Mouse (Mus musculus) forebrain, postnatal 0 days (tissue): ENCODE data around the gene Olfr1371. TPM values are rescaled to one million over a fixed set of nuclear protein-coding genes. Genes with fewer than 3 reads are reported as not detected.

Experiments used
- ATAC-seq: fragments of 200-750 bp; cut with Nextera tagmentation; 2 replicates; pipeline ENCODE4 v1.8.0; 2017; ENCODE audit warnings: mild to moderate bottlenecking, moderate library complexity
- DNase-seq: peaks from one replicate; pipeline ENCODE4 v3.0.0-alpha.2; 2015
- H3K27ac ChIP-seq: fragments of 300-500 bp; sonication (generic); 2 replicates; pipeline ENCODE4 v1.5.1; 2014; ENCODE audit warnings: low read depth, mild to moderate bottlenecking, antibody characterized with exemption, low read length, moderate library complexity, mixed read lengths
- H3K27me3 ChIP-seq: fragments of 300-500 bp; sonication (generic); 2 replicates; pipeline ENCODE4 v1.6.1; 2014; ENCODE audit warnings: mild to moderate bottlenecking, low read length, mixed read lengths; ENCODE audit not compliant: insufficient read depth
- H3K36me3 ChIP-seq: fragments of 300-500 bp; sonication (generic); 2 replicates; pipeline ENCODE4 v1.6.1; 2014; ENCODE audit warnings: mild to moderate bottlenecking, moderate library complexity; ENCODE audit not compliant: insufficient read depth
- H3K4me1 ChIP-seq: fragments of 300-500 bp; sonication (generic); 2 replicates; pipeline ENCODE4 v1.6.1; 2014; ENCODE audit warnings: antibody characterized with exemption; ENCODE audit not compliant: insufficient read depth
- H3K4me2 ChIP-seq: fragments of 300-500 bp; sonication (generic); 2 replicates; pipeline ENCODE4 v1.6.1; 2014; ENCODE audit warnings: low read depth, mild to moderate bottlenecking, moderate library complexity
- H3K4me3 ChIP-seq: fragments of 300-500 bp; sonication (generic); 2 replicates; pipeline ENCODE4 v1.5.1; 2014; ENCODE audit warnings: low read depth, low read length, mixed read lengths
- H3K9ac ChIP-seq: fragments of 300-500 bp; sonication (generic); 2 replicates; pipeline ENCODE4 v1.6.1; 2014; ENCODE audit warnings: mild to moderate bottlenecking
- H3K9me3 ChIP-seq: fragments of 300-500 bp; sonication (generic); 2 replicates; pipeline ENCODE4 v1.6.1; 2016; ENCODE audit warnings: low read length
- CTCF ChIP-seq: sonication (generic); IDR thresholded peaks from 2 replicates; pipeline ENCODE4 v1.5.1; 2016; ENCODE audit warnings: antibody characterized with exemption, control low read depth, low read depth
- WGBS: fragments of 180-500 bp; shearing (Covaris S2); extraction: QIAGEN DNeasy Blood & Tissue Kit; methylation state at CpG from one replicate; pipeline ENCODE4 v1.1.7; 2014; 5-methylcytosine and 5-hydroxymethylcytosine counted together
- polyA plus RNA-seq: library from polyadenylated mRNA; unstranded; fragments of >200 nt; fragmentation: Nextera tagmentation; extraction: Ambion mirVana; gene quantifications from 2 replicates; pipeline ENCODE4 v1.2.1, GENCODE M21; 2015
- total RNA-seq: library from RNA; depleted of rRNA; stranded (reverse); fragments of >200 nt; gene quantifications from 2 replicates; pipeline ENCODE4 v1.2.3, GENCODE M21; 2014

Gene Olfr1371
- total and polyA plus RNA-seq, 2 experiments from 2014 or later: not detected

GRCm38 (mm10) chr11:52233043-52233653 is 19.4 kb upstream of the Olfr1371 start:
- H3K36me3 ChIP-seq: peaks cover 9% of the 10 kb centered on the region
- no peak for TF ChIP-seq CTCF
- ATAC-seq (no peak), DNase-seq (no peak)
- no peaks in the 10 kb centered on the region for H3K27me3 ChIP-seq
- 0 out of 2 replicates have a peak overlapping the region, but pooled peaks have one; percentile 94 for H3K27ac ChIP-seq
- H3K9me3 ChIP-seq: no peaks in the 10 kb centered on the region
- WGBS: 32% methylated on average over 3 of the region's 3 CpGs
- H3K9ac ChIP-seq: peak overlapping the region; percentile 99
- H3K4me3 ChIP-seq: peak overlapping the region; percentile 98
- peaks cover 19% of the 10 kb centered on the region for H3K4me1 ChIP-seq
- peak overlapping the region; percentile 75 for H3K4me2 ChIP-seq

DNA sequence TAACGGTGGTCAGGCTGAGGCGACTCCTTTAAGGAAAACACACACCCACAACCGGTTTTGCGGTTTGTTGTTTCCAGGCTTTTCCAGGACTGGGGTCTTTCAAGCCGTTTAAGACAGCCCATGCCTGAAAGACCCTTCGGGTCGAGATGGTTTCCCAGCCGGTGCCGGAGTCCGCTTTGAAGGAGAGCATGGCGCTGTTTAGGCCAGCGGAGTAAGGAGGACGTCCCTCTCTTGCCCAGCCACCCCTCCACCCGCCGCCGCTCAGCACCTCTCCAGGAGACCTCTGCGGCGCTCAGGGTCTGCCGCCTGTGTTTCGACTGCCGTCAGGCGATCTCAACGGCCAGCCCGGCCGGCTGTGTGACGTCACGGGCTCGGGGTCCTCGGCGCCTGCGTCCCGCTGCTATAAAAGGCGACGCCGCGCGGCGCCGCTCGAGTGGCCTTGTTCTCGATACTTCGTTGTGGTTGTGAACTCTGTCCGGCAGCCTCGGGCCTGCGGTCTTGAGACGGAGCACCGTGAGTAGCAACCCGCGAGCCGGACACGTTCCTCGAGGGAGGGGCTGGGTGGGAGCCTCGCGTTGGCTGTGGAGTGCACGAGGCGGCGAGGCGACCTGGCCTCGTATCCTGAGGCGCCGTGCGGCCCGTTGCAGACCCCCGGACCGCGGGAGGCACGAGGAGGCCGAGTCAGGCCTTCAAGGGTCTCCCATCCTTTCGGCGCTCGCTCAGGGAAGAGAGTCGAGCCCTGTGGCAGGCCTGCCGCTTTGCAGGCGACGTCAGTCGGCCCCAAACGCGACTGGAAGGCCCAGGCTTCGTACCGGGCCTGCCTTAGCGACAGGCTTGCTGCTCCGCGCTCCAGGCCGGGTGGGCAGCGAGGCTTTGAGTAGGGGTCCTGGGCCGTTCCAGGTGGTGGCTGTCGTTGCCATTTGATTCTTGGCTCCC is 18.1 kb upstream of the Olfr1371 start, which contains the start of gene Skp1a:
Gene Skp1a, plus strand, starts transcription at position 390 of the 936 bp plus-strand sequence.
- peak within 1 kb of the TSS; percentile 94 for H3K27ac ChIP-seq
- DNase-seq: peak; percentile 97
- H3K4me2 ChIP-seq: peak within 1 kb of the TSS; percentile 75
- ATAC-seq: peak; percentile 95
- TF ChIP-seq CTCF: peak; percentile 22
- H3K4me3 ChIP-seq: peak within 1 kb of the TSS; percentile 98
- H3K4me1 ChIP-seq: peaks cover 19% of the 10 kb centered on the region
- no peaks in the 10 kb centered on the region for H3K9me3 ChIP-seq
- H3K27me3 ChIP-seq: no peaks in the 10 kb centered on the region
- H3K9ac ChIP-seq: peak within 1 kb of the TSS; percentile 99
- under 1% methylated on average over 83 of the region's 87 CpGs for WGBS
- no peaks in the 10 kb centered on the region for H3K36me3 ChIP-seq

GRCm38 (mm10) chr11:52230694-52231093 is 16.9 kb upstream of the Olfr1371 start:
- Histone ChIP-seq H3K9me3 (no peaks in the 10 kb centered on the region), H3K4me1 (peaks cover 19% of the 10 kb centered on the region), H3K9ac (peak overlapping the region; percentile 99), H3K4me3 (no peak overlapping the region), H3K36me3 (no peaks in the 10 kb centered on the region), H3K27ac (no peak overlapping the region), H3K4me2 (peak overlapping the region; percentile 75), H3K27me3 (no peaks in the 10 kb centered on the region)
- DNase-seq (no peak), ATAC-seq (no peak)
- no peak for TF ChIP-seq CTCF
- WGBS: 55% methylated on average over 5 of the region's 5 CpGs

DNA sequence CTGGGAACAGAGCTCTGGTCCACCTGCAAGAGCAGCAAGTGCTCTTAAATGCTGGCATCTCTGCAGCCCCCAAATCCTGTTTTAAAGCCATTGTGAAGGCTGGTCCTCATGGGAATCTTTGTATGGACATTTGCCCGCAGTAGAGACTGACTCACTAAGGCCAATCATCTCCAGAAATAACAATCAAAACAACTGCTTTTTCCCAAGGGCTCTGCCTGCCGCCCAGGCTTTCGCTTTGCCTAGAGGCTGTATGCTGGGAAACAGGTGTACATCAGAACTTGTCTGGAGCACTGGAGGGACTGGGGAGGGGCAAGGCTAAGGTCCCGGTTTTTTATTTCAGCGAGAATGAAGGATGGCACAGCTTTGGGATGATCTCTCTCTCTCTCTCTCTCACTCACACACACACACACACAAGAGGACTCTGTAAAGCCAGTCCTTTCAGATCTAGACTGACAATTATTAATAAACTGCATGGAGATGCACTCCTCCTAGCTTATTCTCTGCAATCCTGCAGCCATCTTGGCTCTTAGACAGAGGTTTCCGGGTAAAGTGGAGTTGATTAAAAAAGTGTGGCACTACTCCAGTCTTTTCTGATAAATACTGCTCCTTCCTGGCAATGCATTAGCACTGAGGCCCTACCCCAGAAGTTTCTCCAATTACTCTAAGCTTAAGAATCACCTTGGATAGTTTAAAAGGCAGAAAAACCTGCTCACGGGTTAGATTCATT is 15.1 kb upstream of the Olfr1371 start:
- H3K4me1 ChIP-seq: peaks cover 15% of the 10 kb centered on the region
- H3K27ac ChIP-seq: no peak overlapping the region
- no peak overlapping the region for H3K4me2 ChIP-seq
- 85% methylated on average over 7 of the region's 7 CpGs for WGBS
- no peaks in the 10 kb centered on the region for H3K9me3 ChIP-seq
- ATAC-seq: no peak
- H3K9ac ChIP-seq: no peak overlapping the region
- no peaks in the 10 kb centered on the region for H3K27me3 ChIP-seq
- DNase-seq: no peak
- H3K36me3 ChIP-seq: no peaks in the 10 kb centered on the region
- H3K4me3 ChIP-seq: no peak overlapping the region
- TF ChIP-seq CTCF: no peak

DNA sequence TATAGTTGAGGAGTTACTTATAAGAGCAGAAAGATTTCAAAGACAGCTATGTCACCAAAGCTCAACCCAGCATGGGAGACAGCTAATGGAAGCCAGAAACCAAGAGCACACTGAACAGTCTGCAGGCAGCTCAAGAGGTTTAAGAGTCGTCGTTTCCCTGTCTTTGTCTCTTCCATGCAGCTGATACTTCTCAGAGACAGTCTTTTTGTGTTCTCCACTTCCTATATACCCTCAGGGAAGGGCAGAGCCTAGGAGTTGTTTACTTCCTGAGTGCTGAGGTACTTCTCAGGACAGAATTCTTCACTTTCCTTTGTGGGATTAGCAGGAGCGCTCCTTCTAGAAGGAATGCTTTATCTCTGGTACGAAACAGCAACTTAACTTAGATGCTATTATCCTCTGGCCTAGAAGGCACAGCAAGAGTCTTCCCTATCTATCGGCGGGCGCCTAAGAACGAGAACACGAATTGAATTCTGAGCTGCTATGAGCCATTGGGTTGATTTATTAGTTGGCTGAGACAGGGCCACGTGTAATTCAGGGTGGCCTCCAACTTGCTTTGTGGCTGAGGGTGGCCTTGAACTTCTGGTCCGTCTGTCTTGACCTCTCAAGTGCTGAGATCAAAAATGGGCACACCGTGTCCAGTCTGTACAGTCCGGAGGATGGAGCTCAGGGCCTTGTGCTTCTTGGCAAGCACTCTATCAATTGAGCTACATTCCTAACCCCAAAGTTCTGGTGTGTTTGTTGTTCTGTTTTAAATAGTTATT is 13.9 kb upstream of the Olfr1371 start:
- Histone ChIP-seq H3K4me3 (no peak overlapping the region), H3K36me3 (no peaks in the 10 kb centered on the region), H3K27me3 (no peaks in the 10 kb centered on the region), H3K9me3 (no peaks in the 10 kb centered on the region), H3K4me2 (no peak overlapping the region), H3K4me1 (peaks cover 5% of the 10 kb centered on the region), H3K27ac (no peak overlapping the region), H3K9ac (no peak overlapping the region)
- 82% methylated on average over 13 of the region's 13 CpGs for WGBS
- no peak for TF ChIP-seq CTCF
- ATAC-seq (no peak), DNase-seq (no peak)

GRCm38 (mm10) chr11:52227053-52227452 is 13.3 kb upstream of the Olfr1371 start:
- no peaks in the 10 kb centered on the region for H3K9me3 ChIP-seq
- H3K4me1 ChIP-seq: peaks cover 5% of the 10 kb centered on the region
- 68% methylated on average over 3 of the region's 3 CpGs for WGBS
- no peak overlapping the region for H3K27ac ChIP-seq
- H3K9ac ChIP-seq: no peak overlapping the region
- TF ChIP-seq CTCF: no peak
- no peaks in the 10 kb centered on the region for H3K27me3 ChIP-seq
- H3K36me3 ChIP-seq: no peaks in the 10 kb centered on the region
- H3K4me3 ChIP-seq: no peak overlapping the region
- H3K4me2 ChIP-seq: no peak overlapping the region
- ATAC-seq (no peak), DNase-seq (no peak)
